Mouse (Mus musculus) urinary bladder, postnatal 25 days (tissue): ENCODE data around the gene Olfr1145.

ENCODE experiments used
- DNase-seq: peaks from one replicate; pipeline ENCODE4 v3.0.0; 2022; ENCODE audit warnings: low spot score

The Olfr1145 gene

GRCm38 (mm10) chr2:87809522-87809921 lies at the start of gene Olfr1145:
Gene Olfr1145 (plus strand): TSS chr2:87809822.
- DNase-seq = no peak

- no peak for DNase-seq
These were observed 33.5 kb upstream of the Olfr1145 start for GRCm38 (mm10) chr2:87776143-87776542.

- no peak for DNase-seq
These were observed 30.4 kb upstream of the Olfr1145 start, which contains the start of gene Olfr152 for GRCm38 (mm10) chr2:87779183-87779582. Gene Olfr152 (plus strand): TSS chr2:87779483.

- no peak for DNase-seq
These were observed 9.3 kb upstream of the Olfr1145 start, which contains the start of gene Olfr1143 for GRCm38 (mm10) chr2:87800292-87800691. Gene Olfr1143 (plus strand): TSS chr2:87800592.

GRCm38 (mm10) chr2:87830233-87830632 lies 20.6 kb downstream of the Olfr1145 start, which contains the start of gene Olfr1148:
Gene Olfr1148 (plus strand): TSS chr2:87830533.
- no peak for DNase-seq

GRCm38 (mm10) chr2:87843693-87844092 lies 34.1 kb downstream of the Olfr1145 start, which contains the start of gene Olfr1150-ps1:
Gene Olfr1150-ps1 (plus strand): TSS chr2:87843993.
- no peak for DNase-seq

GRCm38 (mm10) chr2:87855562-87855961 lies 45.9 kb downstream of the Olfr1145 start, which contains the start of gene Olfr1151:
Gene Olfr1151 (plus strand): TSS chr2:87855862.
- no peak for DNase-seq
